Mouse (Mus musculus) embryonic facial prominence, embryonic 10.5 days (tissue): Measurements from ENCODE around the gene Purb. TPM values are rescaled to one million over a fixed set of nuclear protein-coding genes. Genes with fewer than 3 reads are reported as not detected.
"Not testable (repeated sequence)": the region's sequence is repeated elsewhere in the genome, so short reads cannot be mapped to it uniquely, and the experiment has no call there.

Experiments
- DNase-seq: peaks from one replicate; pipeline ENCODE4 v3.0.0-alpha.2; 2017; ENCODE audit warnings: low spot score
- H3K27ac ChIP-seq: fragments of 300-500 bp; sonication (generic); replicated peaks from 2 replicates; pipeline ENCODE4 v1.5.1; 2016; ENCODE audit warnings: mild to moderate bottlenecking
- H3K27me3 ChIP-seq: fragments of 300-500 bp; sonication (generic); replicated peaks from 2 replicates; pipeline ENCODE4 v1.6.1; 2016; ENCODE audit warnings: low read depth, mild to moderate bottlenecking; ENCODE audit not compliant: poor library complexity, severe bottlenecking
- H3K36me3 ChIP-seq: fragments of 300-500 bp; sonication (generic); replicated peaks from 2 replicates; pipeline ENCODE4 v1.6.1; 2016; ENCODE audit warnings: mild to moderate bottlenecking, moderate library complexity
- H3K4me1 ChIP-seq: fragments of 300-500 bp; sonication (generic); 2 replicates; pipeline ENCODE4 v1.6.1; 2016
- H3K4me3 ChIP-seq: fragments of 300-500 bp; sonication (generic); 2 replicates; pipeline ENCODE4 v1.5.1; 2016; ENCODE audit warnings: mild to moderate bottlenecking, moderate library complexity
- H3K9me3 ChIP-seq: fragments of 300-500 bp; sonication (generic); 2 replicates; pipeline ENCODE4 v1.6.1; 2016; ENCODE audit warnings: mild to moderate bottlenecking
- WGBS: fragments of 180-500 bp; shearing (Covaris S2); methylation state at CpG from one replicate; pipeline ENCODE4 v1.1.7; 2016; 5-methylcytosine and 5-hydroxymethylcytosine counted together
- polyA plus RNA-seq: library from polyadenylated mRNA; unstranded; fragments of >200 nt; fragmentation: Nextera tagmentation; extraction: Ambion mirVana; gene quantifications from 2 replicates; pipeline ENCODE4 v1.2.1, GENCODE M21; 2016

The Purb gene
- polyA plus RNA-seq, 1 experiment from 2014 or later = 17.5 TPM

GRCm38 (mm10) chr11:6448155-6448554 lies 27.6 kb downstream of the Purb start:
- not testable (repeated sequence) for H3K27ac ChIP-seq, DNase-seq, H3K36me3 ChIP-seq, H3K9me3 ChIP-seq, H3K27me3 ChIP-seq, H3K4me3 ChIP-seq, H3K4me1 ChIP-seq
- WGBS = 92% methylated on average over 5 of the region's 5 CpGs

GRCm38 (mm10) chr11:6447493-6447892 lies 28.2 kb downstream of the Purb start:
- 90% methylated on average over 4 of the region's 4 CpGs for WGBS
- H3K27ac ChIP-seq = no peak overlapping the region
- no peak overlapping the region for H3K4me3 ChIP-seq
- 0 out of 2 replicates have a peak, but pooled peaks cover 2% of the 10 kb centered on the region for H3K36me3 ChIP-seq
- peaks cover 3% of the 10 kb centered on the region; the same call in 1 of the 2 replicates for H3K9me3 ChIP-seq
- no peaks in the 10 kb centered on the region for H3K27me3 ChIP-seq
- no peak for DNase-seq
- H3K4me1 ChIP-seq = peaks cover 10% of the 10 kb centered on the region

- no peak for DNase-seq
- peaks cover 16% of the 10 kb centered on the region for H3K36me3 ChIP-seq
- no peak overlapping the region for H3K27ac ChIP-seq
- peaks cover 10% of the 10 kb centered on the region for H3K4me1 ChIP-seq
- no peaks in the 10 kb centered on the region for H3K27me3 ChIP-seq
- H3K4me3 ChIP-seq = no peak overlapping the region
- WGBS = 92% methylated on average over 7 of the region's 7 CpGs
- H3K9me3 ChIP-seq = peaks cover 3% of the 10 kb centered on the region; the same call in 1 of the 2 replicates
Measured at GRCm38 (mm10) chr11:6445951-6446350, 29.8 kb downstream of the Purb start.

- peak overlapping the region; percentile 93 for H3K27ac ChIP-seq
- WGBS = 81% methylated on average over 4 of the region's 4 CpGs
- H3K4me3 ChIP-seq = 0 out of 2 replicates have a peak overlapping the region, but pooled peaks have one; percentile 71
- H3K4me1 ChIP-seq = peaks cover 10% of the 10 kb centered on the region
- H3K9me3 ChIP-seq = peaks cover 3% of the 10 kb centered on the region; the same call in 1 of the 2 replicates
- no peaks in the 10 kb centered on the region for H3K27me3 ChIP-seq
- peaks cover 21% of the 10 kb centered on the region for H3K36me3 ChIP-seq
- no peak for DNase-seq
Measured at GRCm38 (mm10) chr11:6445441-6445840, 30.3 kb downstream of the Purb start.

GRCm38 (mm10) chr11:6444077-6444853 lies 31.5 kb downstream of the Purb start, which contains the start of gene H2afv:
H2afv (minus strand) TSS chr11:6444443.
- Histone ChIP-seq H3K36me3 (peaks cover 25% of the 10 kb centered on the region), H3K27me3 (no peaks in the 10 kb centered on the region), H3K4me1 (peaks cover 10% of the 10 kb centered on the region), H3K9me3 (peaks cover 3% of the 10 kb centered on the region; the same call in 1 of the 2 replicates), H3K27ac (peak within 1 kb of the TSS; percentile 93), H3K4me3 (peak within 1 kb of the TSS; percentile 71)
- WGBS = under 1% methylated on average over 80 of the region's 80 CpGs
- peak; percentile 99 for DNase-seq

GRCm38 (mm10) chr11:6443727-6444076 lies 32.0 kb downstream of the Purb start:
- WGBS = under 1% methylated on average over 10 of the region's 10 CpGs
- Histone ChIP-seq H3K4me1 (peaks cover 10% of the 10 kb centered on the region), H3K9me3 (peaks cover 3% of the 10 kb centered on the region; the same call in 1 of the 2 replicates)

GRCm38 (mm10) chr11:6443102-6443501 lies 32.6 kb downstream of the Purb start:
- peak overlapping the region; percentile 93 for H3K27ac ChIP-seq
- H3K27me3 ChIP-seq = no peaks in the 10 kb centered on the region
- peaks cover 37% of the 10 kb centered on the region for H3K36me3 ChIP-seq
- H3K9me3 ChIP-seq = peaks cover 2% of the 10 kb centered on the region; the same call in 1 of the 2 replicates
- H3K4me1 ChIP-seq = peaks cover 10% of the 10 kb centered on the region
- DNase-seq = no peak
- peak overlapping the region; percentile 71 for H3K4me3 ChIP-seq
- WGBS = 72% methylated on average over 4 of the region's 4 CpGs

More at GRCm38 (mm10) chr11:6443727-6444076, 32.0 kb downstream of the Purb start:
- Histone ChIP-seq H3K27me3 (no peaks in the 10 kb centered on the region), H3K36me3 (peaks cover 31% of the 10 kb centered on the region), H3K27ac (peak overlapping the region; percentile 93), H3K4me3 (peak overlapping the region; percentile 71)
- DNase-seq = no peak

- 94% methylated on average over 4 of the region's 4 CpGs for WGBS
- Histone ChIP-seq H3K9me3 (no peaks in the 10 kb centered on the region), H3K27ac (no peak overlapping the region), H3K4me1 (peaks cover 10% of the 10 kb centered on the region), H3K27me3 (no peaks in the 10 kb centered on the region), H3K4me3 (peak overlapping the region; percentile 18; the same call in 1 of the 2 replicates), H3K36me3 (peaks cover 42% of the 10 kb centered on the region)
- no peak for DNase-seq
Measured at GRCm38 (mm10) chr11:6442566-6442965, 33.2 kb downstream of the Purb start.

GRCm38 (mm10) chr11:6440171-6440570 lies 35.5 kb downstream of the Purb start:
- no peak for DNase-seq
- H3K27me3 ChIP-seq = no peaks in the 10 kb centered on the region
- 95% methylated on average over 4 of the region's 4 CpGs for WGBS
- no peak overlapping the region for H3K4me3 ChIP-seq
- no peaks in the 10 kb centered on the region for H3K9me3 ChIP-seq
- H3K36me3 ChIP-seq = peaks cover 66% of the 10 kb centered on the region
- peaks cover 8% of the 10 kb centered on the region for H3K4me1 ChIP-seq
- H3K27ac ChIP-seq = no peak overlapping the region

GRCm38 (mm10) chr11:6437667-6438066 lies 38.0 kb downstream of the Purb start:
- Histone ChIP-seq H3K27me3 (no peaks in the 10 kb centered on the region), H3K4me3 (no peak overlapping the region), H3K4me1 (no peaks in the 10 kb centered on the region), H3K36me3 (peaks cover 91% of the 10 kb centered on the region), H3K27ac (no peak overlapping the region), H3K9me3 (no peaks in the 10 kb centered on the region)
- no peak for DNase-seq
- 92% methylated on average over 2 of the region's 2 CpGs for WGBS

GRCm38 (mm10) chr11:6436442-6436841 lies 39.3 kb downstream of the Purb start:
- Histone ChIP-seq H3K4me3 (no peak overlapping the region), H3K36me3 (peaks cover 93% of the 10 kb centered on the region), H3K4me1 (no peaks in the 10 kb centered on the region), H3K27me3 (no peaks in the 10 kb centered on the region), H3K27ac (no peak overlapping the region), H3K9me3 (no peaks in the 10 kb centered on the region)
- 69% methylated on average over 8 of the region's 8 CpGs for WGBS
- peak; percentile 44 for DNase-seq

- WGBS = 94% methylated on average over 7 of the region's 7 CpGs
- H3K27me3 ChIP-seq = no peaks in the 10 kb centered on the region
- H3K4me3 ChIP-seq = no peak overlapping the region
- H3K9me3 ChIP-seq = no peaks in the 10 kb centered on the region
- DNase-seq = no peak
- H3K36me3 ChIP-seq = peaks cover 98% of the 10 kb centered on the region
- H3K4me1 ChIP-seq = no peaks in the 10 kb centered on the region
- H3K27ac ChIP-seq = no peak overlapping the region
Measured at GRCm38 (mm10) chr11:6430186-6430585, 45.5 kb downstream of the Purb start.
